Mouse (Mus musculus): ENCODE measurements around the gene Cirbp. TPM values are rescaled to one million over a fixed set of nuclear protein-coding genes. Genes with fewer than 3 reads are reported as not detected.

Gene Cirbp
- 465 and 485 TPM in 2 replicates for polyA plus RNA-seq (2012; rRNA removed)

GRCm38 (mm10) chr10:80165392-80166128, at the start of gene Cirbp:
TSS of gene Cirbp (plus strand) at chr10:80165985.

GRCm38 (mm10) chr10:80138553-80139438, 27.0 kb upstream of the Cirbp start, which contains the start of gene Atp5d:
TSS of gene Atp5d (plus strand) at chr10:80138632.

GRCm38 (mm10) chr10:80140666-80141035, 25.1 kb upstream of the Cirbp start, which contains the start of gene Cbarp:
TSS of gene Cbarp (minus strand) at chr10:80140835.

GRCm38 (mm10) chr10:80147719-80148601, 17.8 kb upstream of the Cirbp start, which contains the start of gene Midn:
TSS of gene Midn (plus strand) at chr10:80148272.

GRCm38 (mm10) chr10:80172527-80173292, 6.9 kb downstream of the Cirbp start, which contains the start of gene 1600002K03Rik:
TSS of gene 1600002K03Rik (plus strand) at chr10:80172944.

GRCm38 (mm10) chr10:80179068-80180051, 13.6 kb downstream of the Cirbp start, which contains the start of gene Efna2:
TSS of gene Efna2 (plus strand) at chr10:80179482.

Other genes with a start within 250 kb of the Cirbp start
- gene Kiss1r, start 249.0 kb upstream of the Cirbp start, polyA plus RNA-seq (2012; rRNA removed), result 2.9 and 3.3 TPM in 2 replicates
- 151 and 165 TPM in 2 replicates for gene R3hdm4, start 244.8 kb upstream of the Cirbp start, polyA plus RNA-seq (2012; rRNA removed)
- 5.7 and 5.8 TPM in 2 replicates for gene Arid3a, start 238.9 kb upstream of the Cirbp start, polyA plus RNA-seq (2012; rRNA removed)
- gene Wdr18, start 205.8 kb upstream of the Cirbp start, polyA plus RNA-seq (2012; rRNA removed), result 56.8 and 61.0 TPM in 2 replicates
- 0.28 and 0.36 TPM in 2 replicates for gene Grin3b, start 195.3 kb upstream of the Cirbp start, polyA plus RNA-seq (2012; rRNA removed)
- gene Tmem259, start 181.7 kb upstream of the Cirbp start, polyA plus RNA-seq (2012; rRNA removed), result 232 and 237 TPM in 2 replicates
- gene Cnn2, start 177.4 kb upstream of the Cirbp start, polyA plus RNA-seq (2012; rRNA removed), result 24.5 and 48.2 TPM in 2 replicates
- gene Abca7, start 169.5 kb upstream of the Cirbp start, polyA plus RNA-seq (2012; rRNA removed), result 11.6 and 12.4 TPM in 2 replicates
- gene Arhgap45, start 149.3 kb upstream of the Cirbp start, polyA plus RNA-seq (2012; rRNA removed), result 4.7 and 6.9 TPM in 2 replicates
- 262 and 267 TPM in 2 replicates for gene Polr2e, start 126.2 kb upstream of the Cirbp start, polyA plus RNA-seq (2012; rRNA removed)
- 405 and 406 TPM in 2 replicates for gene Gpx4, start 118.8 kb upstream of the Cirbp start, polyA plus RNA-seq (2012; rRNA removed)
- gene Sbno2, start 60.4 kb upstream of the Cirbp start, polyA plus RNA-seq (2012; rRNA removed), result 28.9 and 30.5 TPM in 2 replicates
- gene Stk11, start 50.2 kb upstream of the Cirbp start, polyA plus RNA-seq (2012; rRNA removed), result 122 and 127 TPM in 2 replicates
- 370 and 392 TPM in 2 replicates for gene Atp5d, start 27.4 kb upstream of the Cirbp start, polyA plus RNA-seq (2012; rRNA removed)
- 141 and 148 TPM in 2 replicates for gene Cbarp, start 25.1 kb upstream of the Cirbp start, polyA plus RNA-seq (2012; rRNA removed)
- 166 and 189 TPM in 2 replicates for gene Midn, start 17.7 kb upstream of the Cirbp start, polyA plus RNA-seq (2012; rRNA removed)
- 19.6 and 22.3 TPM in 2 replicates for gene 1600002K03Rik, start 7.0 kb downstream of the Cirbp start, polyA plus RNA-seq (2012; rRNA removed)
- gene Efna2, start 13.5 kb downstream of the Cirbp start, polyA plus RNA-seq (2012; rRNA removed), result 44.2 and 45.0 TPM in 2 replicates
- gene Mum1, start 60.4 kb downstream of the Cirbp start, polyA plus RNA-seq (2012; rRNA removed), result 67.3 and 73.6 TPM in 2 replicates
- 288 TPM in 2 replicates for gene Ndufs7, start 83.1 kb downstream of the Cirbp start, polyA plus RNA-seq (2012; rRNA removed)
- 15.4 and 28.3 TPM in 2 replicates for gene Gamt, start 95.0 kb downstream of the Cirbp start, polyA plus RNA-seq (2012; rRNA removed)
- 207 and 232 TPM in 2 replicates for gene Dazap1, start 95.5 kb downstream of the Cirbp start, polyA plus RNA-seq (2012; rRNA removed)
- 2,757 and 2,767 TPM in 2 replicates for gene Rps15, start 126.5 kb downstream of the Cirbp start, polyA plus RNA-seq (2012; rRNA removed)
- gene Apc2, start 130.0 kb downstream of the Cirbp start, polyA plus RNA-seq (2012; rRNA removed), result 145 and 166 TPM in 2 replicates
- 29.7 and 29.8 TPM in 2 replicates for gene 2310011J03Rik, start 154.6 kb downstream of the Cirbp start, polyA plus RNA-seq (2012; rRNA removed)
- gene Pcsk4, start 163.5 kb downstream of the Cirbp start, polyA plus RNA-seq (2012; rRNA removed), result 4.5 and 6.3 TPM in 2 replicates
- gene Reep6, start 164.0 kb downstream of the Cirbp start, polyA plus RNA-seq (2012; rRNA removed), result 2.2 and 3.2 TPM in 2 replicates
- 1.4 and 2.8 TPM in 2 replicates for gene Adamtsl5, start 182.4 kb downstream of the Cirbp start, polyA plus RNA-seq (2012; rRNA removed)
- 2.6 and 2.9 TPM in 2 replicates for gene Plk5, start 190.5 kb downstream of the Cirbp start, polyA plus RNA-seq (2012; rRNA removed)
- gene Mex3d, start 221.7 kb downstream of the Cirbp start, polyA plus RNA-seq (2012; rRNA removed), result 86.4 and 98.5 TPM in 2 replicates
- gene Mbd3, start 233.6 kb downstream of the Cirbp start, polyA plus RNA-seq (2012; rRNA removed), result 273 and 295 TPM in 2 replicates
- gene Uqcr11, start 240.8 kb downstream of the Cirbp start, polyA plus RNA-seq (2012; rRNA removed), result 870 and 900 TPM in 2 replicates

Data from central nervous system, embryonic 14 days (tissue).